Mouse (Mus musculus): ENCODE measurements around the gene Gm11009. TPM values are rescaled to one million over a fixed set of nuclear protein-coding genes. Genes with fewer than 3 reads are reported as not detected.
"Not testable (repeated sequence)": the region's sequence is repeated elsewhere in the genome, so short reads cannot be mapped to it uniquely, and the experiment has no call there.

The Gm11009 gene
- not detected in 2 replicates for polyA plus RNA-seq (2015; fragmentation: Nextera tagmentation; extraction: Ambion mirVana)

DNA sequence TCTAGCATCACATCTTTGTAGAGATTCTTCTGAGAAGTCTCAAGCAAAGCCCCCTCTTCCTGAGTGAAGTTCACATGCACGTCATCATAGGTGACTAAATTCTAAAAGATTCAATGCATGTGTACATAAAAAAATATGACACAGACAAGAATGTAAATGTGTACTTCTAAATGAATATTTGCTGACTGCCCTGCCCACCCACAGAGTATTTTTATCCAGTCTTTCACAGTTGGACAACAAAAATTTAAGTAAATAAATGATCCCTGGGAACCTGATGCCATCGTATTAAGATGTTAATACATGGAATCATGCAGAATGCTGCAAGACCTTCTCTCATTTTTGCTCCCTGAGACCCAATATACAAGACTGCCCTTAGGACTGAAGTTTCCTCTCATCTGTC lies at the start of gene Gm11009:
Gene Gm11009, minus strand, starts transcription at position 101 of the 400 bp plus-strand sequence.
- ATAC-seq (replicated peaks; ENCODE audit: low FRiP score); H3K4me3 ChIP-seq (replicated peaks); H3K36me3 ChIP-seq; H3K27me3 ChIP-seq; H3K4me1 ChIP-seq; H3K9me3 ChIP-seq (replicated peaks); H3K9ac ChIP-seq; H3K27ac ChIP-seq; H3K4me2 ChIP-seq: not testable (repeated sequence)
- WGBS, result no CpG with 5 or more reads among the region's 2 CpGs

Other genes starting within 250 kb of the Gm11009 start
- gene Gm2004, start 169.7 kb downstream of the Gm11009 start, polyA plus RNA-seq (2015; fragmentation: Nextera tagmentation; extraction: Ambion mirVana), result 1.0 and 1.6 TPM in 2 replicates
- gene 2210418O10Rik, start 92.9 kb downstream of the Gm11009 start, polyA plus RNA-seq (2015; fragmentation: Nextera tagmentation; extraction: Ambion mirVana), result 6.5 and 7.2 TPM in 2 replicates
- 13.8 and 14.1 TPM in 2 replicates for gene Gm14435, start 104.1 kb upstream of the Gm11009 start, polyA plus RNA-seq (2015; fragmentation: Nextera tagmentation; extraction: Ambion mirVana)
- 0.94 and 3.9 TPM in 2 replicates for gene Gm14434, start 167.3 kb upstream of the Gm11009 start, polyA plus RNA-seq (2015; fragmentation: Nextera tagmentation; extraction: Ambion mirVana)
- gene Zfp967, start 201.6 kb upstream of the Gm11009 start, polyA plus RNA-seq (2015; fragmentation: Nextera tagmentation; extraction: Ambion mirVana), result not detected in 2 replicates

All from kidney, embryonic 15.5 days (tissue).